Mouse (Mus musculus) embryo, embryonic 9.5 days (tissue): ENCODE data around the gene Tmem63c.

Source experiments
- DNase-seq: peaks from one replicate; pipeline ENCODE4 v3.0.0-alpha.2; 2017; ENCODE audit errors: extremely low spot score

Gene Tmem63c

DNA sequence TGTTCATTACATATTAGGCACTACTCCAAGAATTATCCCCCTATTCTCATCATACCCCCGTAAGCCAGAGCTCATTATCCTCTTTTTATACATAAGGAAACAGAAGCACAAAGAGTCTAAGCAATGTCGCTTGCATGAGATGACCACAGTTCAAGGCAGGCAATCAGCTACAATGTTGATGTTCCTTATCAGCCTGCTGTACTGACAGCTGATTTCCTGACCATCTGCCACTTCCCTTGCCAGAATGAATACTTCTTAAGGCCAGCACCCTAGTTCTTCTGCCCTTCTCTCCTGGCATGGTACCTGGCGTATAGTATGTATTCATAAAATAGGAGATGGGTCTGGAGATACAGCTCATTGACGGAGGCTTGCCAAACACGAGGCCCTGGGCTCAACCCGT lies 111.1 kb downstream of the Tmem63c start:
- no peak for DNase-seq

DNA sequence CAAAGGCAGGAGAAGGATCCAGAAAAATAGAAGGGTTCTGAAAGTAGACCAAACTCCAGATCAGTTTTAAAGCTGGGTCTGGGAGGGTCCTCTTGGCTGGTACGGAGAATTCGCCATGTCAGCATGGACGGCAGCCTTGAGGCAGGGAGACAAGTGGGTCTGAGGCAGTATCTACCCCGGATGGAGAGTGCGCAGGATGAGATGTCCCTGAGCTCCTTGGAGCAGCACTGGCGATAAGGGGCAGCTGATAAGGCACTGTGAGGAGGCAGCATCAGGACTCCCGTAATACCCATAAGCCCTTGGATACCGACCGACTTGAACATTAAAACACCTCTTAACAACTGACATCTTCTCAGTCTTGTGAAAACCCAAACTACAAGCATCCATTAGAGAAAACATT lies 111.6 kb downstream of the Tmem63c start:
- DNase-seq: no peak

DNA sequence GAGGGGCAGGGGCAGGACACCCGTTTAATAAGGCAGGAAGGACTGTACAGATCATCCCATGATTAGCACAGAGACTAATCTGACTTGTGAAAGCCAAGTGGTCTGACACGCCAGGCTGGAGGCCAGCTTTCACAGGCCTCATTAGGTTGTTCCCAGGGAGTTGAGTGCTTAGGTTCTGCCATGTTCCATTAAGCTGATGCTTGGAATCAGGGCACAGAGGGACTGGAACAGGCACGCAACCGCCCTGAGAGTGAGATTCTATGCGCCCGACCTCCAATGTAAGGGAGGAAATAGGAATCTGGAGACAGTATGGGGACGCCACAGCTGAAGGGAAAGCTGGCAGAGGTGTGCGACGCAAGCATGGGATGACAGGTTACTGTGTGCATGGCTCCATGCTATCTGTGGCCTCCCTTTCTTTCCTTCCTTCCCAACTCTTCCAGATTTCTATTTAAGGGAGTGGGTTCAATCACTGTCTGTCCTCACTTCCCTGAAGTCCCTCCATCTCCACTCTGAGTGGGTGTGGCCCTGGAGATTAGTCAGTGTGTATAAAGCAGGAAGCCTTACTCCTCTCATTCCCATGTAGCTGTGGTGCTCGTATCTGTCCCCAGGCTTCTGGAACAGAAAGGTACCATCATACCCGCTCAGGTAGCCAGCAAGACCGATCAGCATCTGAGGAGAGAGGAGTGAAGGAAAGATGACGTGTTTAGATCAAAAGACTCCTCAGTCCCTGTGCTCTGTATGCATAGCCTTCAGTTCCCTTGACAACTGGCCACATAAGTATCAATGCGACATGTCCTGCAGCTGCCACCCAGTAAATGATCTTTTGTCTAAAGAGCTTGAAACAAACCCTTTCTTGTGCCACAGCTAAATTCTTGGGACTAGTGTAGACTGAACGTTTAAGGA lies 116.5 kb downstream of the Tmem63c start:
- no peak for DNase-seq

DNA sequence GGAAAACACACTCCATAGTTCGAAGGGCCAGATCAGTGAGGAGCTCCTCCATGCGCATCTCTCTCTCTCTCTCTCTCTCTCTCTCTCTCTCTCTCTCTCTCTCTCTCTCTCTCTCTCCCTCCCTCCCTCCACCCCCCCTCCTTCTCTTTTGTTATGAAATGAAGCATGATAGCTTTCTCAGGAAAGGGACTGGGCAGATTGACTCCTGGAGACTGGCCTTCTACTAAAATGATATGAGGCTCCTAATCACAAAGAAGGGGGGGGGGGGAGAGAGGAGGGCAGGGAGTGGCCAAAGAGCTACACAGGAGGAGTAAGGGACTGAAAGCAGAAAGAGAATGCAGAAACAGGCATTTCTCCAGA lies 117.2 kb downstream of the Tmem63c start:
- no peak for DNase-seq

DNA sequence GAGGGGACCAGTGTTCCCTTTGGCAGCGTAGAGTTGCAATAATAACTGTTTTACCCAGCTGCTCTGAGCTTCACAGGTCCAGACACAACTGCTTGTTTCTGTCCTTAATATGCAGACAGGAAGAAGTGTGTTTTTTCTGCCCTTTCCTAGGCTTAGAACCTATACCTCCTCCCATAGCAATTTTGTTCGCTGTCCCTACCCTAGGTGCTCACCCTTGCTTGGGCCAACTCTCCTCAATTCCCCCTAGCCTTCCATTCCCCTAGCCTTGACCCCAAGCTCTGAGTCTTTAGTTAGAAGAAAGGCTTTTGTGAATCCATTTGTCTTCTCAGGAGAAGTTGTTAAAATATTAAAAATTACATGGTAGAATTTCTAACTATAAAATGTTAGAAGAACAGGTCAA lies 117.6 kb downstream of the Tmem63c start:
- DNase-seq: no peak
